In the genomic region with DNA sequence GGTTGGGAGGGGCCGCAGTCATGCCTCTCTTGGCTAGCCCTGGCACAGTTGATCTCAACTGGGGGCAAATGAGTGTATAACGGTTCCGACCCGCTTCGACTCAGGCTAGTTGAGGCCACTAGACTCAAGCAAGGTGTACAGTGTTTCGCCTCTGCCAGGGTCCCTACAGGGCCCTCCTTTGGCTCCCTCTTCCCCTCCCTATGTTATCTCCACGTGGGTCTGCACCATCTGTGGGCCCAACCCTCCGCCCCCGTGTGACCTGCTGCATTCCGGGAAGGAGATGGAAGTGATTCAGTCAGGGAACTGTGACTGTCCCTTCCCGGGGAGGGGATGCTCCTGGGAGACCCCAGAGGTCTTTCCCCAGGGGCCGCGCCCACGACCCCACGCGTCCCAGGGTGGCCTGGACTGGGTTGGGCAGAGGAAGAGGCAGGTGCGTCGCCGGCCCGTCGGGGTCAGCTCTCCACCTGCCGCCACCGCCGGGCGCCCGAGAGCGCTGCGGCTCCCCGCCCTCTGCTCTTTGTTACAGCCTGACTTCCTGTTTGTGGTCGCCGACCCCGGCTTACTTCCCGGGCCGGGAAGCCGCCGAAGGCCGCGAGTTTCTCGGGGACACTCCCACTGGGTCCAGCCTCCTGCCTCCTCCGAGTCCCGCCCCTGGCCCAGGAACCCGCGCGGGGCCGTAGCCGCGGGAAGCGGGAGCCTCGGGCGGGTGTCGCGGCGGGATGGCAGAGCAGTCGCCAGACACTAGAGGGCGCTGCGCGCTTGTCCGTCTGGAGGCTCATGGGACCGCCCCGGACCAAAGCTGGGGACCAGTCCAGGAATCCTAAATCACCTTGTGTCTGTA, we compare ENCODE assay signal across 8 mouse cellular contexts. TPM values are rescaled to one million over a fixed set of nuclear protein-coding genes. Genes with fewer than 3 reads are reported as not detected.
A peak's percentile ranks its signal among the peaks of the same experiment; 100 is the strongest.
DNase-seq lines count a peak whose midpoint lies in the region; ATAC-seq lines count a peak whose summit lies in the region.

No protein-coding gene starts in this region.

- H3K9ac ChIP-seq in embryonic facial prominence, embryonic 15.5 days: peak overlapping the region; percentile 16
- H3K9ac ChIP-seq in kidney, embryonic 15.5 days: peak overlapping the region; percentile 56

- DNase-seq in 3T3-L1 (ENCODE audit: low read depth, low spot score) (peak; percentile 82), liver (peak; percentile 87)
- DNase-seq in adrenal gland, postnatal 4 days (ENCODE audit: low spot score in 2 of 2): peak; percentile 78 to 79
- DNase-seq in heart, embryonic 10.5 days (ENCODE audit: low spot score): peak; percentile 92
- DNase-seq in monocyte, adult 2 months (ENCODE audit: low read depth in 1 of 2, low spot score in 2 of 2): peak; percentile 46 to 74
- DNase-seq in spleen, postnatal 14 days (ENCODE audit: low spot score in 2 of 2): peak; percentile 72 to 82

- no peak overlapping the region for H3K27ac ChIP-seq in embryonic facial prominence, embryonic 15.5 days (replicated peaks)
- H3K27ac ChIP-seq in heart, embryonic 10.5 days: peak overlapping the region; percentile 93
- peak overlapping the region; percentile 72 for H3K27ac ChIP-seq in kidney, embryonic 15.5 days

- ATAC-seq in embryonic facial prominence, embryonic 15.5 days (ENCODE audit: insufficient number of reproducible peaks, low FRiP score, low TSS enrichment, low read depth): peak; percentile 84
- peak; percentile 90 for ATAC-seq in kidney, embryonic 15.5 days (replicated peaks; ENCODE audit: low FRiP score)

- peaks cover 4% of the 10 kb centered on the region; the same call in 1 of the 2 replicates for H3K4me1 ChIP-seq in embryonic facial prominence, embryonic 15.5 days
- H3K4me1 ChIP-seq in heart, embryonic 10.5 days: peaks cover 18% of the 10 kb centered on the region
- H3K4me1 ChIP-seq in kidney, embryonic 15.5 days: peaks cover 15% of the 10 kb centered on the region

- peak overlapping the region; percentile 58 for H3K4me3 ChIP-seq in embryonic facial prominence, embryonic 15.5 days (replicated peaks)
- peak overlapping the region; percentile 66 for H3K4me3 ChIP-seq in heart, embryonic 10.5 days
- H3K4me3 ChIP-seq in kidney, embryonic 15.5 days (replicated peaks): peak overlapping the region; percentile 55

- 0 out of 2 replicates have a peak, but pooled peaks cover 4% of the 10 kb centered on the region for H3K9me3 ChIP-seq in embryonic facial prominence, embryonic 15.5 days (replicated peaks)
- no peaks in the 10 kb centered on the region for H3K9me3 ChIP-seq in heart, embryonic 10.5 days
- H3K9me3 ChIP-seq in kidney, embryonic 15.5 days (replicated peaks): no peaks in the 10 kb centered on the region

- WGBS in embryonic facial prominence, embryonic 15.5 days: 7% methylated on average over 60 of the region's 60 CpGs
- 7% methylated on average over 60 of the region's 60 CpGs for WGBS in heart, embryonic 10.5 days
- 7% methylated on average over 60 of the region's 60 CpGs for WGBS in kidney, embryonic 15.5 days

- no peaks in the 10 kb centered on the region for H3K27me3 ChIP-seq in embryonic facial prominence, embryonic 15.5 days
- peaks cover 28% of the 10 kb centered on the region for H3K27me3 ChIP-seq in heart, embryonic 10.5 days (ENCODE audit: insufficient read depth, poor library complexity, severe bottlenecking)
- H3K27me3 ChIP-seq in kidney, embryonic 15.5 days: peaks cover 2% of the 10 kb centered on the region; the same call in 1 of the 2 replicates

- no peaks in the 10 kb centered on the region for H3K36me3 ChIP-seq in embryonic facial prominence, embryonic 15.5 days
- H3K36me3 ChIP-seq in heart, embryonic 10.5 days: peaks cover 2% of the 10 kb centered on the region; the same call in 1 of the 2 replicates
- no peaks in the 10 kb centered on the region for H3K36me3 ChIP-seq in kidney, embryonic 15.5 days

- H3K4me2 ChIP-seq in embryonic facial prominence, embryonic 15.5 days (replicated peaks): peak overlapping the region; percentile 66
- peak overlapping the region; percentile 73 for H3K4me2 ChIP-seq in kidney, embryonic 15.5 days

RNA-seq across cellular contexts. Expression of a gene that starts 12.1 kb away (rescaled TPM):
- 10 to 100 TPM; 13.8 to 15.0 TPM for total RNA-seq in adrenal gland, postnatal 4 days (2021)
- 5.7 and 5.8 TPM in 2 replicates for polyA plus RNA-seq in embryonic facial prominence, embryonic 15.5 days (2015; fragmentation: Nextera tagmentation; extraction: Ambion mirVana)
- 6.0 and 7.5 TPM in 2 replicates for polyA plus RNA-seq in heart, embryonic 10.5 days (2016; fragmentation: Nextera tagmentation; extraction: Ambion mirVana)
- polyA plus RNA-seq in kidney, embryonic 15.5 days (2015; fragmentation: Nextera tagmentation; extraction: Ambion mirVana): 9.9 and 10.5 TPM in 2 replicates

RNA-seq across cellular contexts. Expression of a gene that starts 13.4 kb away (rescaled TPM):
- total RNA-seq in adrenal gland, postnatal 4 days (2021): 1 to 10 TPM; 1.3 to 2.0 TPM
- 2.1 and 2.4 TPM in 2 replicates for polyA plus RNA-seq in embryonic facial prominence, embryonic 15.5 days (2015; fragmentation: Nextera tagmentation; extraction: Ambion mirVana)
- polyA plus RNA-seq in heart, embryonic 10.5 days (2016; fragmentation: Nextera tagmentation; extraction: Ambion mirVana): 0.55 and 0.69 TPM in 2 replicates
- polyA plus RNA-seq in kidney, embryonic 15.5 days (2015; fragmentation: Nextera tagmentation; extraction: Ambion mirVana): 0.91 and 0.98 TPM in 2 replicates

RNA-seq across cellular contexts. Expression of a gene that starts 49.1 kb away (rescaled TPM):
- 10 to 100 TPM; 24.3 to 24.4 TPM for total RNA-seq in adrenal gland, postnatal 4 days (2021)
- polyA plus RNA-seq in embryonic facial prominence, embryonic 15.5 days (2015; fragmentation: Nextera tagmentation; extraction: Ambion mirVana): 18.8 and 19.6 TPM in 2 replicates
- 17.4 and 18.6 TPM in 2 replicates for polyA plus RNA-seq in heart, embryonic 10.5 days (2016; fragmentation: Nextera tagmentation; extraction: Ambion mirVana)
- polyA plus RNA-seq in kidney, embryonic 15.5 days (2015; fragmentation: Nextera tagmentation; extraction: Ambion mirVana): 17.6 and 19.6 TPM in 2 replicates
